Mouse (Mus musculus) bone marrow, adult 2 months (tissue): ENCODE measurements around the gene Lamtor5.

Source experiments
- CTCF ChIP-seq: fragments of 200-500 bp; IDR thresholded peaks from 2 replicates; pipeline ENCODE4 v1.5.1; 2011; ENCODE audit warnings: low read length, control low read depth; ENCODE audit not compliant: control insufficient read depth, insufficient read depth
- POLR2A ChIP-seq: fragments of 200-500 bp; IDR thresholded peaks from 2 replicates; pipeline ENCODE4 v1.6.1; 2011; ENCODE audit warnings: low read depth, mild to moderate bottlenecking, control low read depth, low read length, borderline replicate concordance; ENCODE audit not compliant: control insufficient read depth

DNA sequence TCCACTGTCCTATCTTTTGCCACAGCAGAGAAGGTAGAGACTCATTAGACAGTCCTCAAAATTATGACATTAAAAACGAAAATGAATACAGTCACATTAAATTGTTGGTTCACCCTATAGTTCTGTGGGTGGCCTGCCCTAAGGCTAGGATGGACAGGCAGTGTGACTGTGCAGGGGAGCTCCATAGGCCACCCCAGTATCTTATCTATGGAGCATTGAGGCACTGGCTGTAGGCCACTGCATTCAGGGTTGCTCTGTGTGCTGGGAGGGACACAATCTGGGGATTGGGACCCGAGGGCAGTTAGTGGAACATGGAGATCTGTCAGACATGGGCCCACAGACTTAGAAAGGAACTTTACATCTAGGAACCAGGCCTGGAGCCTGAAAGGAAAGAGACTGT lies 44.7 kb upstream of the Lamtor5 start:
- TF ChIP-seq CTCF (no peak), POLR2A (no peak)
